Mouse (Mus musculus) lung, postnatal 25 days (tissue): ENCODE data around the gene 1700020A23Rik.
"Not testable (repeated sequence)": the region's sequence is repeated elsewhere in the genome, so short reads cannot be mapped to it uniquely, and the experiment has no call there.

Experiments used
- DNase-seq: peaks from one replicate; pipeline ENCODE4 v3.0.0; 2022; ENCODE audit warnings: low spot score

Gene 1700020A23Rik

DNA sequence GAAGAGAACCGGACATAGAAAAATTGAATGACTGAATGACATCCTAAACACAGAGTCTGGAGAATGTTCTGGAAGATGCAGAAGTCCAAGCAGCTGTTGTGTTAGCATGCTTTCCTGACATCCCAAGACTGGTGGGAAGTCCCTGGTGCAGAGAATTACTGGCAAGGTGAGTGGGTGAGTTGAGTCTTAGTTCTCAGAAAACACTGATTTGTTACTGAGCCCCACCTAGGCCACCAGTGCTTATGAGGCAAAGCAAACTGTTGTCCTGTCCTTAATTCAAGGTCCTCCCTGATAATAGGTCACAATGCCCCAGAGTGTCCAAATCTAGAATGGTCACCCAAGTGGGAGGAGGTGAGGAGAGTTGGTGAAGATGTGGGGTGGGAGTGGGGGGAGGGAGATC lies at the start of gene 1700020A23Rik, which contains the start of gene Gm28372:
TSS of gene 1700020A23Rik (plus strand) at position 321 of the 400 bp plus-strand sequence.
TSS of gene Gm28372 (plus strand) at position 301 of the 400 bp plus-strand sequence.
- DNase-seq, result no peak

GRCm38 (mm10) chr2:130357551-130357950 lies 47.5 kb upstream of the 1700020A23Rik start:
- DNase-seq, result no peak

DNA sequence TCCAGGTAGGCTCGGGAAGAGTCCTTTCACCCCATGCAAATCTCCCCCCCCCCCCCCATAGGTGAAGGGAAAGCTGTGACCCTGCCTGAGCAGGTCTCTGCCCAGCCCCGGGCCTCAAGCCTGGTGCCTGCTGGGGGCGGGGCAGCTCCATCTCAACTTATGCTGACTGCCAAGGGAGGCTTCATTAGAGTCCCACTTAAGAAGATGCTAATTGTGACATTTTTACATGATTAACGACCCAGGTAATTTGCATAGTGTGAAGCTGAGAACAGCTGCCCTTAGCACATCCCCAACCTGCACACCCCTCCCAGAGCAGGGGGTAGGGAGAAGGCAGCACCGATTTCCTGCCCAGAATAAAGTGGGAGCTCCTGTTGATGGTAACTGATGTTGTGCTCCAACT lies 46.2 kb upstream of the 1700020A23Rik start:
- DNase-seq, result no peak

GRCm38 (mm10) chr2:130362511-130363026 lies 42.5 kb upstream of the 1700020A23Rik start:
- no peak for DNase-seq

GRCm38 (mm10) chr2:130365211-130366094 lies 39.6 kb upstream of the 1700020A23Rik start:
- DNase-seq, result no peak

DNA sequence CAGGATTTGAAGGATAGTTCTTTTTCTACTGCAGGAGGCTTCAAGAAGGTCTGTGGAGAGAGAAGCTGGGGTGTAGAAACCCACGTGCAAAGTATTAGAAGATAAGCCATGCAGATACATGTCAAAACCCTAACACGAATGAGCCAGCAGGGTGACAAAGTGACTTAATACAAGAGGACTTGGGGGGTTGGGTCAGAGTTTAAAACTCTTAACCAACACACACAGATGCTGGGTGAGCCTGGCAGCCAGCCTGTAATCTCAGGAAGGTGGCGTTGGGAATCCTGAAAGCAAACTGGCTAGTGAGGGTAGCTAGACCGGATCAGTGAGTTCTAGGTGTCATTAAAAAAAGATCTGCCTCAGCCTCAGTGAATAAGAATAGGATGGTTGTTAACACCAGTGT lies 37.7 kb upstream of the 1700020A23Rik start:
- peak; percentile 8 for DNase-seq

- not testable (repeated sequence) for DNase-seq
Observed at GRCm38 (mm10) chr2:130373026-130373425, 32.0 kb upstream of the 1700020A23Rik start.

GRCm38 (mm10) chr2:130374951-130375350 lies 30.1 kb upstream of the 1700020A23Rik start:
- DNase-seq, result peak; percentile 17

GRCm38 (mm10) chr2:130383205-130383604 lies 21.9 kb upstream of the 1700020A23Rik start:
- no peak for DNase-seq

DNA sequence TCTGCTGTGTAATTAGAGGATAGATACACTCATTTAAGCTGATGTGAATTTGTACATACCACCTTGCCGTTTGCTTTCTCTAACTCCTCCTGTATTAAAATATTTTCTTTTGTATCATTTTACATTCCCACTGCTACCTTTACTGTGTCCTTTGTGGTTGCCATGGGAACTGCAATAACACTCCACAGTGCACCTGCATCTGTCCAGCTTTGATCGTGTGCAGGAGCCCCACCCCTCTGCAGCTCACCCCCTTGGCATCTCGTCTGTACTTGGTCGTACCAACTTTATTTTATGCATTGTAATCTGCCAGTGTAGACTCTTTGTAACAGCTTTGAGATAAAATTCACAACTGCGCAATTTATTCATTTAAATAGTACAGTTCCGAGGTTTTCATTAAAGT lies 21.2 kb upstream of the 1700020A23Rik start:
- DNase-seq, result no peak

- peak; percentile 14 for DNase-seq
Observed at GRCm38 (mm10) chr2:130386212-130386611, 18.8 kb upstream of the 1700020A23Rik start.

GRCm38 (mm10) chr2:130388796-130389195 lies 16.3 kb upstream of the 1700020A23Rik start:
- DNase-seq, result no peak

- no peak for DNase-seq
Observed at GRCm38 (mm10) chr2:130390993-130391625, 13.9 kb upstream of the 1700020A23Rik start.

DNA sequence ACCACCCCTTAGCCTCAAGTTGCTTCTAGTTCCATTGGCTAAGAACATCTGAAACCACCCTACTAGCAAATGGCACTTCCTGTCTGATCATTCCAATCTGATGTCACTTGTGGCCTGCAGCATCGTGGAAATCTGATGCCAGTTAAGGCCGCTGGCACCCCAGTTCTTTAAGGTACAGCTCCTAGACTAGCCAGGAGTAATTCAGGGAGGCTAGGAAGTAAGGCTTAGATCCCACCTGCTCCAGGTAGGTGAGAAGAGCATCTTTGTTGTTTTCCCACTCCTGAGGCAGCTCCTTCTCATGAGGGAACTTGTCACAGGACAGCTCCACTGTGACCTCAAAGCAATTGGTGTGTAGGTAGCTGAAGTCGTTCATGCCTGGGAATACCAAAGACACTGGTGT lies 12.2 kb upstream of the 1700020A23Rik start:
- no peak for DNase-seq

GRCm38 (mm10) chr2:130395696-130396095 lies 9.4 kb upstream of the 1700020A23Rik start:
- no peak for DNase-seq

DNA sequence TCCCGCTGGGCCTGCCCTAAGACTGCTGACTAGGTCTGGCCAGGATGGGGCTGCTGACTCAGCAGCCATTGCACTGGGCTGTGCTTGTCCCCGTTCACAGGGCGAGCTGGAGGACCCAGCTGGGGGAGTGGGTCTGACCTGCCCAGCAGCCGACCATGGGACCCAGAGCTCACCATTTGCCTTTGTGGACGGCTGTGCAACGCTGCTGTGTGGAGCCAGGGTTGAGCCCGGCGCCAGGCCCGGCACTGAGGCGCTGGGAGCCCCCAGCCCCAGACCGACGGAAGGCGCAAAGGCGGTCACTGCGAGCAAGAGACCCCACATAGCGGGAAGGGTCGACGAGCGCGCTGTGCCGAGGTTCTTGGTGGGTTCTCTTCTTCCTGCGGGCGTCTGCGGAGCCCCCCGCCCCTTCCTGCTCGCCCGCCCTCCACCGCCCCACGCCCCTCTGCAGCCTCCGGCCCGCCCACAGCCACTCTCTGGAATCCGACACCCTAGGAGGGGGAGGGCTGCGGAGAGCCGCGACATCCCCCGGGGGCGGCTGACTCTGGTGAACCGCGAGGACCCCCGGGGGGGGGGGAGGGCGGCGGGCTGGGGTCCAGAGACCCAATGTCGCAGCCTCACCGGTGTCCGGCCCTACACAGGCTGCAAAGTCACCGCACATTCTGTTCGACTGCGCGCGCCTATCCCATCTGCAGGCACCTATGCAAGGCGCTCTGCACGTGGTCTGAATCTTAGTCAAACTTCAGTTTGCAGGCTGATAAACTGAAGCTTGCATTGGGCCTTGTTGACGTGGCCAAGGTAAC lies 7.7 kb upstream of the 1700020A23Rik start, which contains the start of gene Cpxm1:
TSS of gene Cpxm1 (minus strand) at position 389 of the 800 bp plus-strand sequence.
- no peak for DNase-seq

DNA sequence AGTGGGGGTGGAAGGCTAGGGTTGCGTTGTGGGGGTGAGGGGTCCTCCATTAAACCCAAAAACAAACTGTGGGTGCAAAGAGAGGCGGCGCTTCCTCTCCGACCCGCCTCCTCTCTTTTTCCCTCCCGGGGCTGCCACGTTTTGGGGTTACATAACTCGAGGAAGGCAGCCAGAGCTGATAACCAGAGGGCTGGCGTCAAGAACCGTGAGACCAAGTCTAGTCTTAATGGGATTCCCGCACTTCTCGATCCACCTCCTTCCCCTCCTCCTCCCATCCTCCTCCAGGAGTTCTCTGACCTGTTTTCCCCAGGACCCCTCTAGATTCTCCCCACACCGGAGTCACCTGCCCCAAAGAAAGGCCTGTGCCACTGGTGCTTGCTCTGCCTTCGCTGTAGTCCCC lies 7.0 kb upstream of the 1700020A23Rik start:
- DNase-seq, result peak; percentile 16

- DNase-seq, result no peak
Observed at GRCm38 (mm10) chr2:130400046-130400445, 5.0 kb upstream of the 1700020A23Rik start.

- DNase-seq, result no peak
Observed at GRCm38 (mm10) chr2:130401891-130402290, 3.2 kb upstream of the 1700020A23Rik start.

DNA sequence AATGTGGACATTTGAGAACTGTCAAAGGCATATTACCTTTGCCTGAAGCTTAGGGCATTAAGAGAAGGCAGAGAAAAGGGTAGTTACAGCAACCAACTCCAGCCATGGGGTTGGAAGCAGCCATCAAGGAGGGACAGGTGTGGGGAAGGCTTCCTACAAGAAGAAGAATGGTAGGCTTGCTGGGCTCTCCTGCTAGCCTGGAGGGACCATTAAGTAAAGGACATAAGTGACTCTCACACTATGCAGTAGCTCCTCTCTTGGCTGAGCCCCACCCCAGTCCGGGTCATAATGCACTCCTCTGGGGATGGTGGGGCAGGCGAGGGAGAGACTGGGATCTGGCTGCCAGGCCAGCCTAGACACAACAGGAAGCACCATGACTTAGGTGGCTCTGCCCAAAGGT lies 1.1 kb downstream of the 1700020A23Rik start, which contains the start of gene Tmem239:
TSS of gene Tmem239 (plus strand) at position 301 of the 400 bp plus-strand sequence.
- DNase-seq, result no peak

GRCm38 (mm10) chr2:130408194-130408593 lies 3.1 kb downstream of the 1700020A23Rik start:
- no peak for DNase-seq
